Mouse (Mus musculus) thymus, adult 2 months (tissue): ENCODE measurements at regions not wholly inside any gene's neighbourhood (a gene's known extent, or its start where the extent isn't known, plus 50 kb on each side); places are given as distances from the start of the nearest gene placed in this dataset.

Experiments used
- CTCF ChIP-seq: fragments of 200-500 bp; IDR thresholded peaks from 2 replicates; pipeline ENCODE4 v1.5.1; 2012; ENCODE audit warnings: mild to moderate bottlenecking, control low read depth, low read length, moderate library complexity, borderline replicate concordance; ENCODE audit not compliant: control insufficient read depth, poor library complexity, insufficient read depth; ENCODE audit errors: extremely low read depth
- POLR2A ChIP-seq: fragments of 200-500 bp; IDR thresholded peaks from 2 replicates; pipeline ENCODE4 v1.6.1; 2012; ENCODE audit warnings: mild to moderate bottlenecking, low read length, control low read depth, moderate library complexity; ENCODE audit not compliant: control insufficient read depth, poor library complexity, insufficient read depth; ENCODE audit errors: extremely low read depth

GRCm38 (mm10) chr1:34700237-34701030 is 121.0 kb downstream of the Amer3 start:
- no peak for TF ChIP-seq CTCF
- TF ChIP-seq POLR2A, result no peak
